ENCODE assay signal across 8 mouse cellular contexts in genomic region chr3:36613202-36613907, GRCm38 (mm10). TPM values are rescaled to one million over a fixed set of nuclear protein-coding genes. Genes with fewer than 3 reads are reported as not detected.
DNase-seq lines count a peak whose midpoint lies in the region; ATAC-seq and TF ChIP-seq lines count a peak whose summit lies in the region.

Bbs7 (minus strand) TSS chr3:36613477.

- H3K9ac ChIP-seq in kidney, embryonic 14.5 days (ENCODE audit: low read depth, low read length), result peak within 1 kb of the TSS; percentile 69
- H3K9ac ChIP-seq in limb, embryonic 14.5 days (ENCODE audit: low read depth, low read length, severe bottlenecking), result peak within 1 kb of the TSS; percentile 78
- peak within 1 kb of the TSS; percentile 85 for H3K9ac ChIP-seq in midbrain, embryonic 16.5 days (ENCODE audit: low read depth, low read length)

- H3K27me3 ChIP-seq in C2C12 (ENCODE audit: control insufficient read depth, insufficient read depth, insufficient read length), result no peaks in the 10 kb centered on the region
- no peaks in the 10 kb centered on the region for H3K27me3 ChIP-seq in heart, embryonic 10.5 days (ENCODE audit: insufficient read depth, poor library complexity, severe bottlenecking)
- H3K27me3 ChIP-seq in kidney, embryonic 14.5 days (ENCODE audit: control insufficient read depth, insufficient read depth, low read length), result no peaks in the 10 kb centered on the region
- no peaks in the 10 kb centered on the region for H3K27me3 ChIP-seq in limb, embryonic 14.5 days (ENCODE audit: control insufficient read depth, insufficient read depth, low read length)
- no peaks in the 10 kb centered on the region for H3K27me3 ChIP-seq in midbrain, embryonic 16.5 days (ENCODE audit: control insufficient read depth, insufficient read depth, low read depth, low read length)
- H3K27me3 ChIP-seq in spleen, adult 2 months (ENCODE audit: control insufficient read depth, insufficient read depth, low read length), result no peaks in the 10 kb centered on the region

- no peaks in the 10 kb centered on the region for H3K79me3 ChIP-seq in C2C12 (ENCODE audit: low read depth)

- peak within 1 kb of the TSS; percentile 69 for H3K4me2 ChIP-seq in kidney, embryonic 14.5 days (replicated peaks; ENCODE audit: low read depth, low read length)
- peak within 1 kb of the TSS; percentile 55 for H3K4me2 ChIP-seq in limb, embryonic 14.5 days (replicated peaks; ENCODE audit: low read depth, low read length, severe bottlenecking)
- H3K4me2 ChIP-seq in midbrain, embryonic 16.5 days (ENCODE audit: low read length), result peak within 1 kb of the TSS; percentile 72

- peak within 1 kb of the TSS; percentile 77 for H3ac ChIP-seq in C2C12 (ENCODE audit: control insufficient read depth, insufficient read length, low read depth)

- TF ChIP-seq POLR2A in brain, embryonic 14.5 days (IDR thresholded peaks at IDR 0.05; ENCODE audit: borderline replicate concordance, extremely low read depth, insufficient read depth, insufficient read length, poor library complexity, severe bottlenecking), result peak; percentile 80
- TF ChIP-seq POLR2A in limb, embryonic 14.5 days (IDR thresholded peaks at IDR 0.05; ENCODE audit: borderline replicate concordance, extremely low read depth, insufficient read depth, insufficient read length), result 0 out of 2 replicates have a peak, but pooled peaks have one; percentile 42
- no peak for TF ChIP-seq POLR2A in spleen, adult 2 months (IDR thresholded peaks at IDR 0.05; ENCODE audit: low read depth, low read length)

- no peak for TF ChIP-seq CTCF in C2C12 (IDR thresholded peaks at IDR 0.05; ENCODE audit: control insufficient read depth, insufficient read depth, insufficient read length)
- no peak for TF ChIP-seq CTCF in brain, embryonic 14.5 days (IDR thresholded peaks at IDR 0.05; ENCODE audit: borderline replicate concordance, extremely low read depth, insufficient read depth, insufficient read length)
- no peak for TF ChIP-seq CTCF in spleen, adult 2 months (IDR thresholded peaks at IDR 0.05; ENCODE audit: extremely low read depth, insufficient read depth, insufficient read length, insufficient replicate concordance)

- peak within 1 kb of the TSS; percentile 37 for H3K4me3 ChIP-seq in C2C12 (ENCODE audit: insufficient read depth, poor library complexity, severe bottlenecking)
- H3K4me3 ChIP-seq in heart, embryonic 10.5 days, result peak within 1 kb of the TSS; percentile 76
- peak within 1 kb of the TSS; percentile 66 for H3K4me3 ChIP-seq in kidney, embryonic 14.5 days (ENCODE audit: low read length)
- peak within 1 kb of the TSS; percentile 74 for H3K4me3 ChIP-seq in limb, embryonic 14.5 days (replicated peaks; ENCODE audit: low read length)
- H3K4me3 ChIP-seq in midbrain, embryonic 16.5 days (ENCODE audit: low read depth, low read length), result peak within 1 kb of the TSS; percentile 67
- H3K4me3 ChIP-seq in spleen, adult 2 months (ENCODE audit: extremely low read depth, insufficient read depth, insufficient read length), result peak within 1 kb of the TSS; percentile 55

- peak within 1 kb of the TSS; percentile 88 for H3K27ac ChIP-seq in heart, embryonic 10.5 days
- no peak within 1 kb of the TSS for H3K27ac ChIP-seq in kidney, embryonic 14.5 days (ENCODE audit: low read depth, low read length)
- no peak within 1 kb of the TSS for H3K27ac ChIP-seq in limb, embryonic 14.5 days (replicated peaks; ENCODE audit: low read depth, low read length)
- peak within 1 kb of the TSS; percentile 85 for H3K27ac ChIP-seq in midbrain, embryonic 16.5 days (ENCODE audit: low read length)
- H3K27ac ChIP-seq in spleen, adult 2 months (ENCODE audit: insufficient read depth, low read length), result no peak within 1 kb of the TSS

- no peaks in the 10 kb centered on the region for H3K9me3 ChIP-seq in heart, embryonic 10.5 days
- H3K9me3 ChIP-seq in kidney, embryonic 14.5 days (ENCODE audit: control insufficient read depth, low read length), result no peaks in the 10 kb centered on the region
- H3K9me3 ChIP-seq in limb, embryonic 14.5 days (ENCODE audit: control insufficient read depth, low read length), result no peaks in the 10 kb centered on the region
- H3K9me3 ChIP-seq in midbrain, embryonic 16.5 days (replicated peaks; ENCODE audit: control insufficient read depth, low read length, poor library complexity, severe bottlenecking), result no peaks in the 10 kb centered on the region

- 4% methylated on average over 38 of the region's 38 CpGs for WGBS in heart, embryonic 10.5 days
- WGBS in kidney, embryonic 14.5 days, result 3% methylated on average over 38 of the region's 38 CpGs
- 3% methylated on average over 37 of the region's 38 CpGs for WGBS in limb, embryonic 14.5 days
- 3% methylated on average over 37 of the region's 38 CpGs for WGBS in midbrain, embryonic 16.5 days
- 4% methylated on average over 37 of the region's 38 CpGs for WGBS in spleen, adult 2 months

- H3K4me1 ChIP-seq in heart, embryonic 10.5 days, result 0 out of 2 replicates have a peak, but pooled peaks cover 4% of the 10 kb centered on the region
- H3K4me1 ChIP-seq in kidney, embryonic 14.5 days (ENCODE audit: control insufficient read depth, insufficient read depth, low read length), result no peaks in the 10 kb centered on the region
- H3K4me1 ChIP-seq in limb, embryonic 14.5 days (ENCODE audit: control insufficient read depth, insufficient read depth, low read length), result 0 out of 2 replicates have a peak, but pooled peaks cover 2% of the 10 kb centered on the region
- H3K4me1 ChIP-seq in midbrain, embryonic 16.5 days (ENCODE audit: control insufficient read depth, insufficient read depth, low read length), result peaks cover 7% of the 10 kb centered on the region
- H3K4me1 ChIP-seq in spleen, adult 2 months (ENCODE audit: control insufficient read depth, insufficient read depth, insufficient read length), result no peaks in the 10 kb centered on the region; the same call in 1 of the 2 replicates

- H3K79me2 ChIP-seq in C2C12 (ENCODE audit: control insufficient read depth, insufficient read depth), result no peaks in the 10 kb centered on the region

- peak; percentile 99 for DNase-seq in brain, embryonic 14.5 days (ENCODE audit: low read depth)
- peak; percentile 97 for DNase-seq in heart, embryonic 10.5 days (ENCODE audit: low spot score)
- DNase-seq in limb, embryonic 14.5 days (ENCODE audit: low spot score), result peak; percentile 97
- peak; percentile 45 to 73 for DNase-seq in spleen, adult 2 months (ENCODE audit: low read depth in 1 of 2, low spot score in 2 of 2)

- H3K36me3 ChIP-seq in C2C12 (ENCODE audit: control insufficient read depth, insufficient read depth), result no peaks in the 10 kb centered on the region
- H3K36me3 ChIP-seq in heart, embryonic 10.5 days, result no peaks in the 10 kb centered on the region
- H3K36me3 ChIP-seq in kidney, embryonic 14.5 days (ENCODE audit: control insufficient read depth, insufficient read depth, low read length), result no peaks in the 10 kb centered on the region; the same call in 1 of the 2 replicates
- H3K36me3 ChIP-seq in limb, embryonic 14.5 days (ENCODE audit: control insufficient read depth, insufficient read depth, low read length), result no peaks in the 10 kb centered on the region
- H3K36me3 ChIP-seq in midbrain, embryonic 16.5 days (ENCODE audit: control insufficient read depth, insufficient read depth, low read length), result 0 out of 2 replicates have a peak, but pooled peaks cover 4% of the 10 kb centered on the region
- no peaks in the 10 kb centered on the region for H3K36me3 ChIP-seq in spleen, adult 2 months (ENCODE audit: control insufficient read depth, insufficient read depth, low read length)

- peak; percentile 100 for ATAC-seq in erythroblast, adult 5-6 weeks (replicated peaks; ENCODE audit: low FRiP score, poor library complexity, severe bottlenecking)
- peak; percentile 99 for ATAC-seq in kidney, embryonic 14.5 days (ENCODE audit: low FRiP score, low TSS enrichment)
- ATAC-seq in limb, embryonic 14.5 days (ENCODE audit: low FRiP score, low read depth), result peak; percentile 99
- ATAC-seq in midbrain, embryonic 16.5 days, result peak; percentile 100

TF ChIP-seq in C2C12, 6 proteins besides CTCF, POLR2A, EP300 and RAD21:
- TF ChIP-seq USF1 (IDR thresholded peaks at IDR 0.05; ENCODE audit: low read depth), result peak; percentile 82
- no peak for TF ChIP-seq MYOD1 (IDR thresholded peaks at IDR 0.05; ENCODE audit: control insufficient read depth, insufficient read length, low read depth)

RNA-seq across cellular contexts. Expression of gene Bbs7, which starts in this region (rescaled TPM):
- polyA plus RNA-seq in C2C12 (2012; fragmentation: generic; extraction: Trizol), result 1.8 TPM
- polyA plus RNA-seq in brain, embryonic 14.5 days (2012; rRNA removed), result 13.7 and 15.6 TPM in 2 replicates
- total RNA-seq in erythroblast, adult 5-6 weeks (2015; ENCODE audit: low replicate concordance), result 1.3 and 3.3 TPM in 2 replicates
- 2.6 and 4.2 TPM in 2 replicates for total RNA-seq in erythroblast, adult 5-6 weeks (2017; ENCODE audit: low replicate concordance)
- polyA plus RNA-seq in heart, embryonic 10.5 days (2016; fragmentation: Nextera tagmentation; extraction: Ambion mirVana), result 12.2 and 12.6 TPM in 2 replicates
- 9.9 and 15.6 TPM in 2 replicates for polyA plus RNA-seq in kidney, embryonic 14.5 days (2014; fragmentation: Nextera tagmentation; extraction: Ambion mirVana)
- polyA plus RNA-seq in limb, embryonic 14.5 days (2012; rRNA removed), result 10.1 and 14.0 TPM in 2 replicates
- polyA plus RNA-seq in limb, embryonic 14.5 days (2014; fragmentation: Nextera tagmentation; extraction: Ambion mirVana), result 11.6 and 12.2 TPM in 2 replicates
- 25.8 and 26.7 TPM in 2 replicates for polyA plus RNA-seq in midbrain, embryonic 16.5 days (2015; fragmentation: Nextera tagmentation; extraction: Ambion mirVana)
- polyA plus RNA-seq in spleen, adult 2 months (2012; rRNA removed), result 0.21 and 0.62 TPM in 2 replicates

Comparison
In these comparisons a context has a peak if more than half of its experiments do, and no peak if none do; other contexts are left out.
1. Peak in DNase-seq and H3K4me3 ChIP-seq in spleen, adult 2 months; RNA of the gene not detected or under 1 TPM.
2. H3K27ac ChIP-seq: peak in heart, embryonic 10.5 days (single experiment) and midbrain, embryonic 16.5 days (single experiment); none in kidney, embryonic 14.5 days (single experiment), limb, embryonic 14.5 days (single experiment) and spleen, adult 2 months (single experiment).
3. Peak in every context shown above with its lines, with median percentiles within 50 percentile points of each other: H3K4me3 ChIP-seq, DNase-seq, ATAC-seq, H3K4me2 ChIP-seq and H3K9ac ChIP-seq.